Mouse (Mus musculus): ENCODE data around the gene Fat3.
A peak's percentile ranks its signal among the peaks of the same experiment; 100 is the strongest.

Gene Fat3

GRCm38 (mm10) chr9:16029066-16029465, 472.0 kb downstream of the Fat3 start:
- no peak for DNase-seq (ENCODE audit: low spot score in 2 of 2)

DNA sequence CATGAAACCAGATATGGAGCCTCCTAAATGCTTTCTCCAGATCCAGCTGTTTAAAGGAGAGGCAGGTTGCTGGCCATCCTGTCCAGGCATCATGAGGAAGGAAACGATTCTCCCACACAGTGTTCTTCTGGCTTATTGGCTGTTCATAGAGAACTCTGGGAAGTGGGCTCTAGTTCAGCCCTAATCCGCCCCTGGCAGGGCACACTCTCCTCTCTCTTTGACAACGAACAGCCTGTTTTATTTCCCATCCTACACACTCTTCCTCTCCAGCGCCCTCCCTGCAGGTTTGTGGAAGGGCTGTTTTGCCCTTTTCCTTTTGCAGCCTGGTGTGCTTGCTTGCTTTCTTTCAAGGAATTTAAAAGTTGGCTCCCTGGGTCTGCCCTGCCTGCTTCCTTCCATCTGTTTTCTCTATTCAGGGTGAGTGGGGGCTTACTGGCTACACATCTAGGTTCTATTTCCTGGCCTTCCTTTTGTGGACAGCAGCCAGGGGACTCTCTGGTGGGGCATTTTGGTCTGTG, 472.6 kb downstream of the Fat3 start:
- peak in 1 of 2 experiments; percentile 1 for DNase-seq (ENCODE audit: low spot score in 2 of 2)

- DNase-seq (ENCODE audit: low spot score in 2 of 2), result peak in 1 of 2 experiments; percentile 6
Observed at GRCm38 (mm10) chr9:16026054-16026453, 475.0 kb downstream of the Fat3 start.

DNA sequence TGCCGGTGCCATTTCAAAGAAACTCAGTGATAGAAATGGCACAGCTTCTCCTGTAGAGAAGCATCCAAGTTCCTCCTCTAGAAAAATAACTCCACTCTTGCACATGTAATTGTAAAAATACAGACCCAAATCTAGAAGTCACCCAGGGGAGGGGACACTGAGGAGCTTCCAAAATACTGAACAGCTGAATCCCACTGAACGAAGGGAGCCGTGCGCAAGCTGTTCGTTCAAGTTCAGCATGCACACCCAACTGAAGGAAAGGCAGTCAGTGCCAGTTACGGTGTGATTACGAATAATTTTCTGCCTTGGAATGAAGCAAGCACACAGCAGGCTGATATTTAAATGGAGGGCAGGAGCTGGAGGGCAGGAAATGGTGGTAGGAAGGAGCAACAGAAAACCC, 476.4 kb downstream of the Fat3 start:
- DNase-seq (ENCODE audit: low spot score in 2 of 2), result no peak

- no peak for DNase-seq (ENCODE audit: low spot score in 2 of 2)
Observed at GRCm38 (mm10) chr9:16014115-16014514, 487.0 kb downstream of the Fat3 start.

DNA sequence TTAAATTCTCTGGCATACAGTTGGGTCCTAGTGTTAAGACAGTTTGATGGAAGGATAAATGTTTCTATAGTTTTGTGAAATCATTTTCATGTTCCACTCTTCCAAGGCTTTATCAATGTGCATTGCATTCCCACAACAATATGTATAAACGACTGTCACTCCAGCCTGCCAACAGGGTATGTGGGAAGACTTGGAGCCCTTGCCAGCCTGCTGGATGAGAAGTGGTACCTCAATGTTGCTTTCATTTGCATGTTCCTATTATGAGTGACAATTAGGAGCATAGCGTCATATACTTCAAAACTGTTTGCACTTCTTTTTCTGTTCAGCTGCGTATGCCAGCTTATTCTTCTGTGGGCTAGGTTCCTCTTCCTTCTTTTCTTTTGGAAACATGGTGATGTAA, 489.7 kb downstream of the Fat3 start:
- no peak for DNase-seq (ENCODE audit: low spot score in 2 of 2)

DNA sequence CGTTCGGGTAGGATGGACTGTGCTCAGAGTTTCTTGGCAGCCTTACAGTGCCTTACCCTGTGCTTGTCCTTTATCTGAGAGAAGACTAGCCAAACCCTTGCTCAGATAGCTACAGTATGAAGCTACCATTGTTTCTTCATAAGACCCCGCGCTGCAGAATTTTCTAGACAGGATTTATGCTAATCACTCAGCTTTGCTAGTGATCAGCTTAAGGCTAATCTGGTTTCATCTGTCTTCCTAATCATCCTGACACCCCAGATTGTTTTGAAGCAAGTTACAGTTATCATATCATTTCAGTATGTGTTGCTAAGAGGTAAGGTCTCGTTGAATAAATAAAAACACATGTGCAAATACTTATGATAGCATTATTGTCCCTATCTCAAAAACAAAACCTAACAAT, 493.6 kb downstream of the Fat3 start:
- no peak for DNase-seq (ENCODE audit: low spot score in 2 of 2)

- no peak for DNase-seq (ENCODE audit: low spot score in 2 of 2)
Observed at GRCm38 (mm10) chr9:16002991-16003390, 498.1 kb downstream of the Fat3 start.

GRCm38 (mm10) chr9:15994762-15995161, 506.3 kb downstream of the Fat3 start:
- no peak for DNase-seq (ENCODE audit: low spot score in 2 of 2)

DNA sequence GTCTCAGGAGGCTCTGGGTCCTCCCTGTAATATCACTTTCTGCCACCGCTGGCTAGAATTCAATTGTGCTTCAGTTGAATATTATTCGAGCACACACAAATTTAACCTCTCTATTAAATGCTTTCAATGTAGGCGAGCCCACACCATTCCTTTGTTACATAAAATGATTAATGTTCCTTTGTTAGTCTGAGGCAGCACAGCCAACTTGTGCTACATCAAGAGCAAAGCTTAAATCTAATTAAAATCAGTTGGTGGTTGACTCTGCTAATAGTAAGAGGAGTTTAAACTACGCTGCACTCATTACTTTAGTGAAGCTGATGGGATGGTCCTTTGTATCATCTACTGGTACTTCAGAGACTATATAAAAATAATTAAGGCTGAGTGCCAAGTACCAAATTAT, 506.9 kb downstream of the Fat3 start:
- DNase-seq (ENCODE audit: low spot score in 2 of 2), result no peak

- DNase-seq (ENCODE audit: low spot score in 2 of 2), result no peak
Observed at GRCm38 (mm10) chr9:15992158-15992846, 508.8 kb downstream of the Fat3 start.

DNA sequence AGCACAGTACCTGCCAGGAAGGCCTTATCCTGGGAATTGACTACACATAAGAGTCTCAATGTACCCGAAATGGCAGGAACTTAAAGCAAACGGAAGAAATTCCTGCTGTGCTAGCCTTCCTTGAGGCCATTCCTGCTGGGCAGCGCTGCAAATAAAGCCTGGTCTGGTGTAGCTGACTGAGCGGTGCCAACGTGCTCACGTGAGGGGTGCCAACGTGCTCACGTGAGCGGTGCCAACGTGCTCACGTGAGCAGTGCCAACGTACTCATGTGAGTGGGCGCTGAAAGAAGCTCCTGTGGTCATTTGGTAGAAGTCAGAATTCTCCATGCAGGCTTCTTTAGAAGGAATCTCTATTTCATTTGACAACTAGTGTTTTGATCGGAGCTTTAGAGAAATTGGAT, 522.8 kb downstream of the Fat3 start:
- DNase-seq (ENCODE audit: low spot score in 2 of 2), result no peak

- no peak for DNase-seq (ENCODE audit: low spot score in 2 of 2)
Observed at GRCm38 (mm10) chr9:15976959-15977663, 524.0 kb downstream of the Fat3 start.

GRCm38 (mm10) chr9:15975999-15976398, 525.1 kb downstream of the Fat3 start:
- DNase-seq (ENCODE audit: low spot score in 2 of 2), result no peak

DNA sequence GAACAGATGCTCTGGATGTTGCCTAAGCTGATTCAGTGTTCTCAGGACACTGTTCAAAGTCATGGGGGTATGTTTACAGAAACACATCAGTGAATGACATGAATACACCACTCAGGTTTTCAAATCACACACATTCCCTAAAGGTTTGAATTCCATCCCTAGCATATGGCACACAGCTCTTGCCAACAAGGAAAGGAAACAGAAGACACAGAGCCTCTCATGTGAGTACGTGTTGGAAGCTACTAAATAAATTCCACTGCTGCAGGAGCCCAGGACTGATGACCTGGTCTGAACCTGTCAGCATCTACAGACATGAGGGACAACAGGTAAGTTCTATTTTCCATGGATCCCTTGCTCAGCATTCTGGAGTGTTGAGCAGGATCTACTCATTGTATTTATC, 528.9 kb downstream of the Fat3 start:
- no peak for DNase-seq (ENCODE audit: low spot score in 2 of 2)

DNA sequence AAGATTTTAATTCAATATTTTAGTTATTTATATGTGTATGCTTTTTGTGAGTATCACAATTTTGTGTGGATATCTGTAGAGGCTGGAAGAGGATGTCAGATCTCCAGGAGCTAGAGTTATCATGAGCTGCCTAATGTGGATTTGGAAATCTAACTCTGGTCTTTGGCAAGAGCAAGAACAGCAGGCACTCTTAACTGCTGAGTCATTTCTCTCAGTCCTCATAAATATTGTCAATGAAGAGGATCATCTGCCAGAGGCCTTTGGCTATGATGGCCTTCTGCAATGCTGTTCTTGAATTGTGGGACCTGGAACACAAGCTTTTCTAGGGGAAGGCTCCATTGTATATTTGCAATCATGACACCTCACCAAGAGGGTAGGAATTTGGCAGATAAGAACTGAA, 529.7 kb downstream of the Fat3 start:
- DNase-seq (ENCODE audit: low spot score in 2 of 2), result no peak

DNA sequence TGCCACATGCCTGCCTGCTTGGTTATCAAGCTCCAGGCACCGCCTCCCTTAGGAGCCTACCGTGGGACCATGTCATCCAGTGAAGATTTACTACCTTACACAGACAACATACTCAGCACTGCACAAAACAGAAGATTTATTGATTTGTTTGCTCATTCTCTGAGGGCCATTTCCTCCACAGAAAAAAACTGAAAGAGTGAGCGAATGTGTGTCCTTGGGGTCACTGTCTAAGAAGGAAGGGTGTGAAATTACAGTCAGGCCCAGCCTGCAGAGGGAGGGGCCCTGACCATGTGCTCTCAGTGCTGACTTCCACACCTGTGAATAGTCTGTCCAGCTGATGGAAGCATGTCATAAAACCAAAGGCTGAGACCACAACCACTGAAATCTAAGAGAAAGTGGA, 536.9 kb downstream of the Fat3 start:
- DNase-seq (ENCODE audit: low spot score in 2 of 2), result peak in 1 of 2 experiments; percentile 2

DNA sequence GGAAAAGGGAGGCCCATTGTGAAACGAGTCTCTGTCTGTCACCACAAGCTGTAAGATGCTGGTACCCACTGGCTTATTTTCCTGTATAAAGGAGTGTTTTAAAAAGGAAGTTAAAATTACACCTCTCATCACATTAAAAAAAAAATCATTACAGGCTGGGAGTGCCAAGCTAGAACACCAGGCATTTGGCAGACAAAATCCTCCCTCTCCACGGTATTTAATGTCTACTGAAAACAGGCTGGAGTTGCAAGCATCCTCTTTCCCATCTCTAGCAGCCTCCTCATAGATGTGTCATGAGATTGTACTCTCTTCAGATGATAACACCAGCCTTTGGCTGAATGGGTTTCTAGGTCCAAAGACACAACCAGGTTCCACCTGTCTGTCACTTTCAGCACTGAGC, 538.2 kb downstream of the Fat3 start:
- no peak for DNase-seq (ENCODE audit: low spot score in 2 of 2)

DNA sequence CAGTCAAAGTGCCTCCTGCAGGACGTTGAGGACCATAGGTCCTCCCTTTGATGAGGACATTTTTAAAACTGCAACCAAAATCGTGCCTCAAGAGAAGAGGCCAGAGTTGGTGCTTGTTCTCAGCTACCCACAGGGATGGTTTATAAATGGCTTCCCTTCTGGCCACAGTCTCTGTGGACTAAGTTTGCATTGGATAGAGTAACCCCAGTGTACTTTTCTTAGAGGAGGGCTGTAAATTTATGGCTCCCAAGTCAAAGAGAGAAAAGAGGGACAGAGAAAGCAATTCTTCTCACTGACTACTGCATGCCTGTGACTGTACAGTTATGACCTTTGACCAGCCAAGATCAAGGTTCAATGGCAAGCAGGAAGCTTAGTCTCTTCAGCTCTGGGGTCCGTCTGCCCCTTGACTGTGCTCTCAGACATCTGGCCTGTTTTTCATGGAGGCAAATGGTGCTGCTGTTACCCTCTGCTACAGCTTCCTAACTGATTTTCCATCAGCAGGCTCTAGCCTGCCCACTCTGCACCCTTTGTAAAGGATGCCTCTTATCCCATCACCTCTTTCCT, 542.8 kb downstream of the Fat3 start:
- DNase-seq (ENCODE audit: low spot score in 2 of 2), result no peak

DNA sequence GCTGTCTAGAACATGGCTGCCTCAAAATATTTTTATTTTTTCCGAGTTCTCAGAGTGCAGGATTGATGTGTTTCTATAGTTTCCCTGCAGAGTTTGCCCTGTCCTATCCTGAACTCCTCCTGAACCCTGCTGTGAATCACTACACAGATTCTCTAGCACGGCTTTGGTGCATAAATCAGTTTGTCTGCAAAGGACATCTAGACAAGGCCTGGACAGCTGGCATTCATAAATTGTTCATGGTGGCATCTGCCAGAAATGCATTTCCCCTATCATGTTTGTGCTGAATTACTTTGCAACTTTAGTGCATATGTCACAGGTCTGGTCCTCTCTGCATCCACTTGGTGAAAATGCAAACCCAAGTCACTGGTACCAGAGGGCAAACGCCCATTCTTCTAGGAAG, 543.3 kb downstream of the Fat3 start:
- DNase-seq (ENCODE audit: low spot score in 2 of 2), result no peak

GRCm38 (mm10) chr9:15955147-15955782, 545.8 kb downstream of the Fat3 start:
- no peak for DNase-seq (ENCODE audit: low spot score in 2 of 2)

- DNase-seq (ENCODE audit: low spot score in 2 of 2), result no peak
Observed at GRCm38 (mm10) chr9:15954338-15954704, 546.8 kb downstream of the Fat3 start.
